Mouse (Mus musculus): Measurements from ENCODE around the gene Tcte1.

The Tcte1 gene

DNA sequence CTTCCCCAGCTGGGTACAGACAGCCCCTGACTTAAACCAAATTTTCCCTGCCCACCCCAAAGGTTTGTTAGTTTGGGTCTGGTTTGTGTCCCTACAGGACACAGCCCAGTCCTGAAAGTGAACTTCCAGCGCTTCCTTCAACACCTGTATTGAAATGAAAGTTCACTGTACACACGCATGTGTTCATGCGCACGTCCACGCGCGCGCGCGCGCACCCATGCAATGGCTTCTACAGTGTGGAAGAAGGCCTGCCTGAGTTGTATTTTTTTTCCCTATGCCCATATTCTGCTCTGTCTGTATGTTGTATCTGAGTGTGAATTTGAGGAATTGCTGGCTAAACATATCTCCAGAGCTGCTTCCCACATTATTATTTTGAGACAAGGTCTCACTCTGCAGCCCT lies 41.9 kb downstream of the Tcte1 start:
- no peak for DNase-seq (ENCODE audit: low read depth, low spot score)

DNA sequence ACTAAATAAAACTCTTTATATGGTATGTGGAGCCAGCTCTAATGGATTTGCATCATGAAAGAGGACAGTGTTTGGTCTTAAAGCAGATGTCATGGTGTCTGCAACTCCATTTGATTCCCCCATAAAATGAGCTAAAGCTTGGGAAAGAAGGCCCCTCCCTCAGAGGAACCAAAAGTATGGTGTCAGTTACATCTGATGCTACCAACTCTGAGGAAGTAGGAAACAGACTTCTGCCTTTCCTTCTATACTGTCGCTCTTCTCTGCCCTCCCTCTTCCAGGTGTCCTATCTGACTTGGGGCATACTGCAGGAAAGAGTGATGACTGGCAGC lies 42.8 kb downstream of the Tcte1 start:
- DNase-seq (ENCODE audit: low read depth, low spot score): no peak

DNA sequence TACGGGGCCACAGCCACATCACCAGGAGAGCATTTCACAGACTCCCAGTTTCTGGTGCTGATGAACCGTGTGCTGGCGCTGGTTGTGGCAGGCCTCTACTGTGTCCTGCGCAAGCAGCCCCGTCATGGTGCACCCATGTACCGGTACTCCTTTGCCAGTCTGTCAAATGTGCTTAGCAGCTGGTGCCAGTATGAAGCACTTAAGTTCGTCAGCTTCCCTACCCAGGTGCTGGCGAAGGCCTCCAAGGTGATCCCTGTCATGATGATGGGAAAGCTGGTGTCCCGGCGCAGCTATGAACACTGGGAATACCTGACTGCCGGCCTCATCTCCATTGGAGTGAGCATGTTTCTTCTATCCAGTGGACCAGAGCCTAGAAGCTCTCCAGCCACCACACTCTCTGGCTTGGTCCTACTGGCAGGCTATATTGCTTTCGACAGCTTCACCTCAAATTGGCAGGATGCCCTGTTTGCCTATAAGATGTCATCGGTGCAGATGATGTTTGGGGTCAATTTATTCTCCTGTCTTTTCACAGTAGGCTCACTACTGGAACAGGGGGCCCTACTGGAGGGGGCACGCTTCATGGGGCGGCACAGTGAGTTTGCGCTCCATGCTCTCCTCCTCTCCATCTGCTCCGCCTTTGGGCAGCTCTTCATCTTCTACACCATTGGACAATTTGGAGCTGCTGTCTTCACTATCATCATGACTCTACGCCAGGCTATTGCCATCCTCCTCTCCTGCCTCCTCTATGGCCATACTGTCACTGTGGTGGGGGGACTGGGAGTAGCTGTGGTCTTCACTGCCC lies 43.3 kb downstream of the Tcte1 start:
- DNase-seq (ENCODE audit: low read depth, low spot score): peak; percentile 51

DNA sequence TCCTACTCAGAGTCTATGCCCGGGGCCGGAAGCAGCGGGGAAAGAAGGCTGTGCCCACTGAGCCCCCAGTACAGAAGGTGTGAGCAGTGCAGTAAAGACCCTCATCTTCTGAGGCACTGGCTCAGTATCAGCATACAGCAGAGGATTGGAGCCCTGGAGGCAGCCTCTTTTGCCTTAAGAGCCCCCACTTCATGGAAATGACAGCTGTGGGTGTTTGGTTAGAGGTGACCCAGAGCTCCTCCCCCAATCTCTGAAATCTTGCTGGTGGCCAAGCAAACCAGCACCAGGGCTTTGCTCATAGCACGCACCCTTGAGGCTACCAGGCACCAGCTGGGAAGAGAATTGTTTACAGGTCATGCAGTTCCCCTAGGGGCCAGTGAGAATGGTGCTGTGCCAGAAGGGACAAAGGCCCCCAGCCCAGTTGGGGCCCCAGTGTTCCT lies 43.9 kb downstream of the Tcte1 start:
- peak; percentile 52 for DNase-seq (ENCODE audit: low read depth, low spot score)

DNA sequence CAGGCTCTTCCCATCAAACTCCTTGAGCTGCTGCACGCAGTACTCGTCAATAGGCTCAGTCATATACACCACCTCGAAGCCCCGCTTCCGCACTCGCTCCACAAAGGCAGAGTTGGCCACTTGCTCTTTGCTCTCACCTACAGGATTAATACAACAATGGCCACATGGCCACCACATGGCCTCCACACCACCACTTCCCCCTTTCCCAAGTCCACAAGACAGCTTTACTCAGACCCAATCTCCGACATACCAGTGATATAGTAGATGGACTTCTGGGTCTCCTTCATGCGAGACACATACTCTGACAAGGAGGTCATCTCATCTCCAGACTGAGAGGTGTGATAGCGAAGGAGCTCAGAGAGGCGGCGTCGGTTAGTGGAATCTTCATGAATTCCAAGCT lies 45.8 kb downstream of the Tcte1 start:
- DNase-seq (ENCODE audit: low read depth, low spot score): peak; percentile 24

DNA sequence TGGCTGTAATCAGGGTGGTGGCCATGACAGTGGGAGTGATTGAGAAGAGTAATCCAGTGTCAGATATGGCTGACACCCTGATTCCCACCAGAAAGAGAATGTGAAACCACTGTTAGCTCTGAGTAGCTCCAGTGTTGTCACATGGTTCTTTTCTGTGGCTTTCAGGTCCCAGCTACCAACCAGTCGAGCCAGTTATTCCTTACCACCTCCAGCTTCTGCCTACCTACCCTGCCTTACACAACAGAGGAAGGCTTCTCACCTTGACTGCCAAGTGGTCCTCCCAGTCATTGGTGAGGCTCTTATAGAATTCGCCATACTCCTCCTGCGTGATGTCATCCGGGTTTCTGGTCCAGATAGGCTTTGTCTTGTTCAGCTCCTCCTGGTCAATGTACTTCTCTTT lies 46.8 kb downstream of the Tcte1 start:
- peak; percentile 55 for DNase-seq (ENCODE audit: low read depth, low spot score)

DNA sequence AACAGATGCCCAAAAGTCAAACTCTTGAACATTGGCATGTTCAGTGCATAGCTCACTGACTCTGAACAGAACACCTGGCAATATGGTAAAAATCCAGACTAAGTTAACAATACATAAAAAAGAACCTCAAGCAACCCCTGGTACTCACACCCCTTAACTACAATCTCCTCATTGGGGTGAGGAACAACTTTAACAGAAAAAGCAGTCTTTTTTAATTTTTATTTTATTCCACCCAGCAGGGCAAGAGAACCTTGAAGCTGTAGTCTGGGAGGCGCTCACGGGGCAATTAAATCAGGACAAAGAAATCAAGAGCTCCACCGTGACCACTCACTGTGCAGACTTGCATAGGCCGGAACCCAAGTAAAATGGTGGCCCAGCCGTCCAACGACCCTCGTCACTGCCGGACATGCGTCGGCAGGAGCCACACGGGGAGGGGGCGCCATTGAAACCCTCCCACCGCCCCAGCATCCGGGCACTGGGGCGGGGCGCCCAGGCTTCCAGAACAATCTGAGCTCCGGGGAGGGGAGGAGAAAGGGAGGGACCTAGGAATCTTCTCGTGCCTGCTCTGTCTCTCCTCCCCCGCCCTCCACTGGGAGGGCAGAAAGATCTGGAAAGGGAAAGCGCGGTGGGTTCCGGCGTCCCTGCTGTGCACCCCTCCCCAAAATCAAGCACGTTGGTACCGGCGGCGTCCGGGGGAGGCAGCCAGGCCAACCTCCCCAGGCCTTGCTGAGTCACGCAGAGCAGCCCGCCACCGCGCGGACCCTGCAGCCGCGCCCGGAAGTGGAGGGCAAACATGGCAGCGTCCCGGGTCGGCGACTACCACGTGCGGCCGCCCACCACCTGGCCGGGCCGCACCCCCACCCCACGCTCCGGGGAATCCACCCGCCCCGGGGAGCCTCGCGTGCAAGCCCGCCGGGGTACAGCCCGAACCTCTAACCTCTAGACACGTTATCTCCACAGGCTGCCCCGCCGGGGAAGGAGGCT lies 49.2 kb downstream of the Tcte1 start:
- peak; percentile 91 for DNase-seq (ENCODE audit: low read depth, low spot score)

DNA sequence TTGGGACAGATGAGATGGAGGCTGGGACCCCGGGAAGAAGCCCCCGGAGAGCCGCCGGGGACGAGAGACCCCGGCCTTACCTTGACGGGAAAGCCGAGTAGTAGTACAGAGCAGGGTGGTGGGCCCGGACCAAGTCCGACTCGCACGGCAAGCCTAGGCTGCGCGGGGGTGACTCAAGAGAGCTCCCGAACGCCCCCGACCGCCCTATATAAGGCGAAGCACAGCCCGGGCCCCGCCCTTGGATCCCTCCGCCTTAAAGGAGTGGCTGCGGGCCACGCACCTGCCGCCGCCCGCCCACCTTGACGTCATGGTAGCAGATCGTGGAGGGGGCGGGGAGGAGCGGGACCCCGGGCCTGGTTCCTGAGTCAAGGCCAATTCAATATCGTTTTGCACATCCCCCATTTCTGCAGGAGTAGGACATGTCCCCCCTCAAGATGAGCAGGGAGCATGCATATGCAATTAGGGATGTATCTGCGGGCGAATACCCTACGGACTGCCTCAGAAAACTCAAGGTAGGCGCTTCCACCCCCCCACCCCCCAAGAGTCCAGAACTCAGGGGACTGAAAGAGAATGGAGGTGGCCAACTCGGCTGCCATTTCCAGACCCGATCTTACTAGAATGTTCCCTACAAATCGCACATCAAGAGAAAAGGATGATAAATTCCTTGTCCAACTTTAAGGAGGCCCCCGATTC lies 50.0 kb downstream of the Tcte1 start, which contains the start of gene Hsp90ab1:
Hsp90ab1 (minus strand) TSS at position 185 of the 693 bp plus-strand sequence.
- peak; percentile 99 for DNase-seq (ENCODE audit: low read depth, low spot score)

DNA sequence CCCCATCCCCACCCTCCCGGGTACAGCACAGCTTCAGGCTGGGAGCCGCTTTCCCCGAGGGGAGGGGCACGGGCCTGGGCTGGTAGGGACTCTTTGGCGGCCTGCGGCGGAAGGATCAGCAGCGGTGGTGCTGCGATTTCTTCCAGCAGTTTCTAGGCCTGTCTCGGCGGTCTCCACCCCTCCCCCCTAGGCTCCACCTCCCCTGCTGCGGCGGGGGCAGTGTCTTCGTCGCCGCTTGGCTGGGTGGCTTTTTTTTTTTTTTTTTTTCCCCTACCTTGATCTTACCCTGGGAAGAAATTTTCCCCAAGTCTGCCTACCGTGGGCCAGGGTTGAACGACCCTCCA lies 50.5 kb downstream of the Tcte1 start:
- DNase-seq (ENCODE audit: low read depth, low spot score): peak; percentile 98

DNA sequence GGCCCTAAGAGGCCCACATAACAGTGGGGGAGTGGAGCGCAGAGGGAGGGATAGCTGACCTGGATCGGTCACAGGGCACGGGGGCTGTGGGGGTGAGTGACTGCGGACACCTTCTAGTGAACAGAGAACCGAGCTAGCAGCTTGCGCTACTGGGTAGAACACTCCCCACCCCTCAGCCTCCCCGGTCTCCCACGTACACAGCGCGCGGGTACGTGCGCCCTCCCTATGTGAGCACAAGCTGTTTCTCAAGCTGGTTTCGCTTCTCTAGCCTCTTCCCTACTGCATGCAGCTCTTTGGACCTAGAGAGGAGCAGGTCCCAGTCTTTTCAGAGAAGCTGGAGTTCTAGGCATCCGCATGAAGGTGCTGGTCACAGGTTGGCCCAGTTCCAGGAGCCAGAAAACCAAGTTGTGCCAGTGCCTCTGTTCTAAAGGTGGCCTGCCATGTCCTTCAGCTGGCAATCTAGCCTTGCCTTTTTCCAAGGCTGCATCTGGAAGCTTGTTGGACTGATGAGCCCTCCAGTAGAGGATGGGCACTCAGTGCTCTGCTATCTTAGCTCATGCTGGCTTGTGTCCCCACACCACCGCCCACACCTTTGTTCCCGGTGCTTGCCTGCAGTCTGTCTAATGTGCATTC lies 51.0 kb downstream of the Tcte1 start:
- peak; percentile 88 for DNase-seq (ENCODE audit: low read depth, low spot score)

DNA sequence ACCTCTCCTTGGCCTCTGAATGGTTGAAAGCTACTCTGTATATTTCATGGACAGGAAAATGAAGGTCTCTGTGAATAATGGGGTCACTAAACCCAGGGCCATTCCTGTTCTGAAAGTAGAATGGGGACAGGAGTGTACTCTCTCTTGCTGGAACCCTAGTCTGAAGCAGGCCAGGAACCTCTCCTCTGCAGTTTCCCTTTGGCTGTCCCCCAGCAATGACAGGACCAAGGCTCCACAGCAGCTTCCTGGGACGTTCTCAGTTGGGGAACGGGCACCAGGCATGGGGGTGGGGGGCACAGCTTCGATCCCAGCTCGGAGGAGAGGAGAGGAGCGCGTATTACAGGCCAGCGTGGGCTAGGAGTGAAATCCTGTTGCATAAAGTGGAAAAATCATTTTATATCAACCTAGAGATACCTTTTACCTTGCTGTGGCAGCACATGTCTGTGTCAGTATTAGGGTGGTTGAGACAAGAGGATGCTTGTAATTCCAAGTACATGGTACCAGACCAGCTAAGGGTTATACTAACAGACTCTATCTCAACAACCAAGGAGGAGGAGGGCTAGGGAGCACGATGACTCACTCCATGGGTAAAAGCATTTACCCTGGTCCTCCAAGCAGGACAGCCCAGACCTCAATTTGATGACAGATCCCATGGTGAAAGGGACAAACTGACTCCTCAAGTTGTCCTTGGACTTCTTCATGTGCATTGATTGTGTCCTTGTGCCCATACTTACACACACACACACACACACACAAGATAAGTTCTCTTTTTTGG lies 52.1 kb downstream of the Tcte1 start:
- DNase-seq (ENCODE audit: low read depth, low spot score): no peak

DNA sequence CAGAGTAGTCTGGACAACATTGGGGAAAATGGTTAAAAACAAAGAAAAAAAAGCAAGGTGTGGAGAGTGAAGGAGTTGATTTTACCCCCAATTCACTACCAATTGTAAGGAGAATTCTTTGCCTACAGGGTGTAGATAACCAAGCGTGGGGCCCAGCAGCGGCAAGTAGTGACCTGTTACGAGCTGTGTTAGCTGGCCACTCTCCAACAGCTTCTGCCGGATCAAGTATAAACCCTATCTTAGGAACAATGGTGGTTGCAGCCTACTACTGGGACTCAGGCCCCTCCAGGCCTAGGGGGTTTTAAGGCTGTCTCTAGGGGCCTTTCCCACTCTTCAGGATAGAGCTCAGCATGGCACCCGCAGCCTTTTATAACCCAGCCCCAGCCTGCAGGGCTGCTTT lies 55.0 kb downstream of the Tcte1 start:
- DNase-seq (ENCODE audit: low read depth, low spot score): no peak

DNA sequence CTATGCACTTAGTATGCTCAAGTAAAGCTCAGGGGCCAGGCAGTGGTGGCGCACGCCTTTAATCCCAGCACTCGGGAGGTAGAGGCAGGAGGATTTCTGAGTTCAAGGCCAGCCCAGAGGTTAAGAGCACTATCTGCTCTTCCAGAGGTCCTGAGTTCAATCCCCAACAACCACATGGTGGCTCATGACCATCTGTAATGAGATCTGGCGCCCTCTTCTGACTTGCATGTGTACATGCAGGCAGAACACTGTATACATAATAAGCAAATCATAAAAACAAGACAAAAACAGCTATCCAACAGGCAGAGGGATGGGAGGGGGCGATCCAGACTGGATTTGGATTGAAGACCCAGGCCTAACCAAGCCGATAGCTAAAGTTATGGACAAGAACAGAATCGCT lies 55.6 kb downstream of the Tcte1 start:
- DNase-seq (ENCODE audit: low read depth, low spot score): peak; percentile 49

DNA sequence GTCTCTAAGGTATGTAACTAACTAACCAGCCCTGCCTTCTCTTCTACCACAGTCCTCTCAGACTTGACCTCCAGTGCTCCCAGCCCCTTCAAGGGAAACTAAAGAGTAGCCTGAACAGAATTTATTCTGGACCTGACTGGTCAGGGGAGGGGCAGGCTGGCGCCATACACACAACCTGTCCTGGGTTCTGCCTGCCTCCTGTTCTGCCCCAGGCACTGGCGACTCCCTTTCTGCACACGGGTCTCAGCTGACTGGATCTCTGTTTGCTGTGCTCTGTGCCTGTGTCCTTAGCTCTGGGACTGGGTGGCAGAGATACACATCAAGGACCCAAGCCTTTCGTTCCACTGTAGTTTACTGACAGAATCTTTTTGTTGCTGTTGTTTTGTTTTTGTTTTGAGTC lies 56.3 kb downstream of the Tcte1 start:
- no peak for DNase-seq (ENCODE audit: low read depth, low spot score)

DNA sequence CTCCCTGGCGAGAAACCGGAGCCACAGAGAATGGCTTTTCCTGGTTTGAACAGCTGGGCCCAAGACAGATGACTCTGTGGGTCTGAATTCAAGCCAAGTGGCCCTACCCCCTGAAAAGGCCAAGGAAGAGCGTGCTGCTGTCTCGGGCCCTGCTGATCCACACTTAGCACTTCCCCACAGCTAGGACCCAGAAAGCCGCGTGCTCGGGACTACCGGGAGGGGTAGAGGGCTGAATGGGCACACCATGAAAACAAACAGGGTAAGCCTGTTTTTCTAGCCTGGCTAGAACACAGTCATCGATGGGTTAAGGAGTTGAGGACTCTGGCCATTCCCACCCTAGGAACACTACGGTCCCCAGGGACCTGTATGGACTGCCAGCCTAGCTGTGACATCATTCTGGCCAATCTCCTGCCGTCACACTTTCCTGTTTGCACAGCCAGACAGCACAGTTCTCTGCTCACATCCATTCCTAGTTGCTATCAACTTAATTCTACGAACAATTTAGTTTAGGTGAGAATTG lies 57.8 kb downstream of the Tcte1 start:
- DNase-seq (ENCODE audit: low read depth, low spot score): no peak

DNA sequence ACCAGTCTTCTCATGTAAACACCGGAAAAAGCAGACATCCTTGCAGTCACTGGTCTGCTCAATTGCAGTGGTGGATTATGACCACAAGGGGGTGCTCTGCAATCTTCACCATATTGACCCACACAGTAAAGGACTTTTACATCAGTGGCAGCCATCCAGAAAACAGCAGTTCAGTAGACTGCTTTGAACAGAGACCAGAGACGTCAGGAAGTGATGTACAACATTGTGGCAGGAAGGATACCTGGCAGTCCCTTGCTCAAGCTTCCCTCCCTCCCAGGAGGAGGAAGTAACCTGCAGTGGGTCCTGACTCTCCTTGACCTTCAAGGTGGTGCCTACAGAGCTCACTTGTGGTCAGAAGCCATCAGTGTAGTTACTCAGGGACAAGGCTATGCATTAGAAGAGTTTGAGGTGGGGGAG lies 58.3 kb downstream of the Tcte1 start:
- peak; percentile 86 for DNase-seq (ENCODE audit: low read depth, low spot score)

DNA sequence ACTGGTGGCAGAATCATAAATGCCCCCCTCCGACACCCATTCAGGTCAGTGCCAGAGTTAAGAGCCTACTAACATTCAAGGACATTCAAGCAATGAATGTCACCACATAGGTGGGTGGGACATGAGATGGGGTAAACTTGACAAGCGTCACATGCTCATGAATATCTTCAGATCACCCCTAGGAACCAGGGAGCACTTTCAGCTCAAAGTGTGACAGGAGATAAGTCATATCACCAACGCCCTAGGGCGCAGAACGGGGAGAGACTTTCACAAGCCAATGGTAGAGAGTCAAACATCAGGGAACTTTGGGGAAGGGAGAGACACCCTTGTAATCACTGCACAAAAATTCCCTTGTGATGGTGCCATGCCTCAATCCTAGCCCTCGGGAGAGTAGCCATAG lies 59.0 kb downstream of the Tcte1 start:
- DNase-seq (ENCODE audit: low read depth, low spot score): no peak

DNA sequence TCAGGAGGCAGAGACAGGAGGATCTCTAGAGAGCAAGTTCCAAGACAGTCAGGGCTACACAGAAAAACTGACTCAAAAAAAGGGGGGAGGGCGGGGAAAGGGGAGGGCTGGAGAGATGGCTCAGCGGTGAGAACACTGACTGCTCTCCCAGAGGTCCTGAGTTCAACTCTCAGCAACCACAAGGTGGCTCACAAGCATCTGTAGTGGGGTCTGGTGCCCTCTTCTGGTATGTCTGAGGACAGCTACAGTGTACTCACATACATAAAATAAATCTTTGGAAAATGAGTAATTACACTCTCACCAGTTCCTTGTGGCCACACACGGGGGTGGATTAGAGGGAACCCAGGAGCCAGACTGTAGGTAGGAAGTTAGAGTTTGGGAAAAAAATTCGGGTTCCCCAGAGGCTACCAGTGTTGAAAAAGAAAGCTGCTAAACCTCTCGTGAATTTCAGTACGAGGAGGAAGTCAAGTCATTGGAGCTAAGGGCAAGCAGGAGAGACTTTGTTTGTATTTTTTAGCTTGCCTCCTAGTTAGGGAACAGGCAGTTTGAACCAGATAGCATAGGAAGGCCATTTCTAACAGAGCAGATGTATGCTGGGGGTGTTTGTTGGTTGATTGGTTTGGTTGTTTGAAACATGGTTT lies 59.6 kb downstream of the Tcte1 start:
- DNase-seq (ENCODE audit: low read depth, low spot score): peak; percentile 71

DNA sequence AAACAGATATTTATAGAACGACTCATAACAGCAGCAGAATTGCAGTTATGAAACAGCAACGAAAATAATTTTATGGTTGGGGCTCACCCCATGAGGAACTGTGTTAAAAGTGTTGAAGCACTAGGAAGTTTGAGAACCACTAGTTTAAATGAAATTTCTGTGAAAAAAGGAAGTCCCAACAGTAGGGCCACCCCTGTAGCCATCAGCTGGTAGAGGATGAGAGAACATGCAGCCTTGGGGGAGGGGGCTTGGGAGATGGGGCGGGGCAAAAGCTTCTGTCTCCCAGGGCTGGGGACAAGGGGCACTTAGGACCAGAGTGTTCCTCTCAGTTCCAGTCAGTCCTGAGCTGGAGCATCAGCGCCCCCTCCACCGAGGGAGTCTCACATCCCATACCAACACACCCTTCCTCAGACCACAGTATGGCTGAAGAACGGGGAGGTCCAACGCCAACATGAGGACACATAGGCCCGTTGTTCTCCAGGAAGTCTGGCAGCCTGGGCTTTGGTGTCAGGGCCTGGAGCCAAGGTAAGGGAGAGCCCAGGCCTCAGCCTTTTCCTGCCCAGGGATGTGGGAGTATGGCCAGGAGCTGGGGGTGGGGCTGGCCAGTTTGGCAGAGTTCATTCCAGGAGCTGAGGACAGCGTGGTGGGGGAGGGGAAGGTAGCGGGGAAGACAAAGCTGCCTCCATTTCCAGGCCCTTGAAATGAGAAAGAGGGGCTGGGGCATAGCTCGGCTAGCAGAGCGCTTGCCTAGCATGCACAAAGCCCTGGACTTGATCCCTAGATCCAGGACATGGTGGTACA lies 61.1 kb downstream of the Tcte1 start:
- DNase-seq (ENCODE audit: low read depth, low spot score): no peak

All from CD4-positive helper T cell, adult 2 months (primary cell).